In genomic region chr9:17587558-17587957, GRCm38 (mm10) we compare ENCODE assay signal across 24 mouse cellular contexts.
A peak's percentile ranks its signal among the peaks of the same experiment; 100 is the strongest.
DNase-seq lines count a peak whose midpoint lies in the region; ATAC-seq lines count a peak whose summit lies in the region.
"Had no signal": no experiment of that assay in that cellular context is flagged by ENCODE, and none has a peak within 500 bp of the region (broad histone marks: within the 10 kb centered on the region; RNA-seq: fewer than 3 reads in every experiment).

No protein-coding gene starts in this region.

- H3K27me3 ChIP-seq in limb, embryonic 13.5 days = no peaks in the 10 kb centered on the region
- H3K27me3 ChIP-seq in limb, embryonic 10.5 days (ENCODE audit: low read depth, poor library complexity, severe bottlenecking) = no peaks in the 10 kb centered on the region
- H3K27me3 ChIP-seq: CH12.LX; embryonic facial prominence, embryonic 13.5 days; forebrain, embryonic 12.5 days; Patski had no signal

- no peak overlapping the region for H3K9ac ChIP-seq in limb, embryonic 13.5 days
- H3K9ac ChIP-seq: embryonic facial prominence, embryonic 13.5 days; forebrain, embryonic 12.5 days had no signal

- 60% methylated on average over 2 of the region's 2 CpGs for WGBS in limb, embryonic 13.5 days
- WGBS in limb, embryonic 10.5 days = 91% methylated on average over 2 of the region's 2 CpGs

- H3K27ac ChIP-seq in limb, embryonic 13.5 days = no peak overlapping the region
- no peak overlapping the region for H3K27ac ChIP-seq in limb, embryonic 10.5 days
- H3K27ac ChIP-seq: embryonic facial prominence, embryonic 13.5 days; forebrain, embryonic 12.5 days had no signal

- no peak overlapping the region for H3K4me2 ChIP-seq in limb, embryonic 13.5 days (replicated peaks)
- H3K4me2 ChIP-seq: embryonic facial prominence, embryonic 13.5 days; forebrain, embryonic 12.5 days had no signal

- H3K4me3 ChIP-seq in limb, embryonic 13.5 days = no peak overlapping the region
- H3K4me3 ChIP-seq in limb, embryonic 10.5 days = no peak overlapping the region
- H3K4me3 ChIP-seq: embryonic facial prominence, embryonic 13.5 days; forebrain, embryonic 12.5 days had no signal

- H3K4me1 ChIP-seq in limb, embryonic 13.5 days = 0 out of 2 replicates have a peak, but pooled peaks cover 3% of the 10 kb centered on the region
- no peaks in the 10 kb centered on the region for H3K4me1 ChIP-seq in limb, embryonic 10.5 days
- H3K4me1 ChIP-seq: embryonic facial prominence, embryonic 13.5 days; forebrain, embryonic 12.5 days had no signal

- H3K9me3 ChIP-seq in limb, embryonic 13.5 days = no peaks in the 10 kb centered on the region
- no peaks in the 10 kb centered on the region for H3K9me3 ChIP-seq in limb, embryonic 10.5 days (replicated peaks)
- H3K9me3 ChIP-seq: embryonic facial prominence, embryonic 13.5 days; forebrain, embryonic 12.5 days; G1E had no signal

- 0 out of 2 replicates have a peak, but pooled peaks have one; percentile 51 for ATAC-seq in limb, embryonic 13.5 days (ENCODE audit: low FRiP score, low read depth)
- ATAC-seq: activated CD4-positive, CD25-positive, alpha-beta regulatory T cell, adult 4 months; CD4-positive, CD25-positive, alpha-beta regulatory T cell, adult 4 months; forebrain, embryonic 14.5 days; forebrain, embryonic 16.5 days; Patski had no signal

- peak; percentile 3 for DNase-seq in embryo, embryonic 11 days
- no peak for DNase-seq in embryo, embryonic 9.5 days (ENCODE audit: extremely low spot score)
- no peak for DNase-seq in limb, embryonic 10.5 days (ENCODE audit: low spot score)
- DNase-seq in brain, adult 2 months (ENCODE audit: low read depth, low spot score) = peak; percentile 0
- DNase-seq in gastrocnemius, adult 8-10 months (ENCODE audit: low spot score in 2 of 2) = no peak
- DNase-seq: adrenal gland, adult 8-10 months; adrenal gland, postnatal 14 days; adrenal gland, postnatal 36 days; B cell, adult 2 months; cerebellum, adult 11 months; cerebellum, adult 18-20 months; cerebellum, adult 8-10 months; cerebellum, adult 9-11 months; cerebellum, postnatal 36 days had no signal

- no peaks in the 10 kb centered on the region for H3K36me3 ChIP-seq in limb, embryonic 13.5 days
- H3K36me3 ChIP-seq in limb, embryonic 10.5 days = no peaks in the 10 kb centered on the region
- H3K36me3 ChIP-seq: embryonic facial prominence, embryonic 13.5 days; forebrain, embryonic 12.5 days; G1E had no signal

Comparison
In these comparisons a context has a peak if more than half of its experiments do, and no peak if none do; other contexts are left out.
1. DNase-seq: peak in embryo, embryonic 11 days (single experiment) and brain, adult 2 months (single experiment); none in embryo, embryonic 9.5 days (single experiment), limb, embryonic 10.5 days (single experiment) and gastrocnemius, adult 8-10 months (0 of 2).